Mouse (Mus musculus) layer of hippocampus, postnatal 14 days (tissue): Measurements from ENCODE around the gene Gna15. TPM values are rescaled to one million over a fixed set of nuclear protein-coding genes. Genes with fewer than 3 reads are reported as not detected.

Experiments
- DNase-seq, 2 experiments: peaks; one replicate each; pipeline ENCODE4 v3.0.0; 2021 to 2022; ENCODE audit warnings: low spot score in 2 of 2, mixed read lengths in 1 of 2
- long read RNA-seq, 2 experiments: library from polyadenylated mRNA; stranded (forward); transcript quantifications; one replicate each; pipeline ENCODE4 v2.0.0; 2021
- total RNA-seq, 2 experiments: library from RNA; stranded (reverse); gene quantifications; 2 replicates each; pipeline ENCODE4 v1.2.3; 2021

The Gna15 gene
- total RNA-seq, result 1 to 10 TPM; 2.4 to 4.2 TPM
- long read RNA-seq, experiment 1, partial matches to known transcripts, result 0 of 5 reads
- long read RNA-seq, experiment 1, other reads (novel, unspliced or antisense), result 2 of 5 reads
- long read RNA-seq, experiment 2, partial matches to known transcripts, result 0 of 3 reads
- long read RNA-seq, experiment 2, other reads (novel, unspliced or antisense), result 0 of 3 reads

DNA sequence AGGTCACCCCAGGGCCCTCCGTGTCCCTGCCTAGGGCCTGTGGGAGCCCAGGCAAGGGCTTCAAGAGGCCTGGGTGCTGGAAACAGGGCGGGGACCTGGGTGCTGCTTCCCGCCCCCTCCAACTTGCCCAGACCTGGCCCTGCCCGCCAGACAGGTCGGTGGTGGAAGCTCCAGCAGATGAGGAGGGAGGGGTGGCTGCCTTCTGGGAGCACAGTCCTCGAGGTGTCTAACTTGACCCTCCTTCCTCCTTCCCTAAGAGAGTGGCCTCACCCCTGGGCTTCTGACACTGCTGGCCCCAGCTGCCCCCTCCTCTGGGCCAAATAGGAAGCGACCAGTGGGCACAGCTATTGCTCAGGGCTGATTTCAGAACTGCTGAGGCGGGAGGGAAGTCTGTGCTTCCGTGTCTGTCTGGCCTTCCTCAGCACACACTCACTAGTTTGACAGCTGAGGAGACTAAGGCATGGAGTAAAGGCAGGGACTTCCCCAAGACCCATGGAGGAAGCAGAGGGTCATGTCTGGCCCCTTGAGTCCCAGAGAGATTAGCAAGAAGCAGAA, at the start of gene Gna15:
Gene Gna15 (minus strand): TSS at position 175 of the 555 bp plus-strand sequence.
- DNase-seq, result no peak

DNA sequence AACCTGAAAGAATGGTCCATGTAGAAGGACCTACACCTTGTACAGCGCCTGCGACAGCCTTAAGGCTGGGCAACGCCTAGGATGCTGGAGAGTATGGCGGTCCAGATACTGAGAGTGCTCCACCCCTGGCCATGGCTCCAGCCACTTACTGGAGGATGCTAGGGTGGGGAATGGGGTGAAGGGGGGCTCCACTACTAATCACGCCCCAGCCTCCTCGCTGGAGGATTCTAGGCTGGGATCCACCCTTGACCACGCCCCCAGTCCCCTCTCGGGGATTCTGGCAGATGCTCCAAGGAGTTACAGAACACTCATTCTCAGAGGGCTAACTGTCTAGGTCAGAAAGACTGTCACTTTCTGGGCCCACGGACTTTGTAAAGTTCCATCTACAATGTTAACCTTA, 49.0 kb upstream of the Gna15 start:
- no peak for DNase-seq

DNA sequence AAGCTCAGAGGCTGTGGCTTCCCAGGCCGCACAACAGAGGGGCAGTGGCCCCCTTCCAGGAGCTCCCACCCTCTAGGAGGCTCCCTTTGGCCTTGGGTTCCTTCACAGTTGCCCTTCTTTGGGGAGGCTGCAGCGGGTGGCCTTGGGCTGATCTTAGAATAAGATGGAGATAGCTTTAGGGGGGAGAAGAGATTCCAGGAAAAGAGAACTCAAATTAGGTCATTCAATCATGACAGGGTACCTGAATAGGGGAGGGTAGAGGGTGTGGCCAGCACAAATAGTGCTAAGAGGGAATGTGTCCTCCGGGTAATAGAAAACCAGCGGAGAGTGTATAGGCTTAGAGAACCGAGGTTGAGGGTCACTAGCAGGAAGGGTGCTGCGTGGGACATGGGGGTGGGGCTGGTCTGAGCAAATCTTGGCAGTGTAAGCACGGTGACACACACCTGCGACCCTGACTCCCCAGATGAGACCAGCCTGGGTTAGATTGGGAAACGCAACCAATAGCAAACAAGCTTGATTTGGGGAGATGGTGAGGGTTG, 48.2 kb upstream of the Gna15 start:
- no peak for DNase-seq

DNA sequence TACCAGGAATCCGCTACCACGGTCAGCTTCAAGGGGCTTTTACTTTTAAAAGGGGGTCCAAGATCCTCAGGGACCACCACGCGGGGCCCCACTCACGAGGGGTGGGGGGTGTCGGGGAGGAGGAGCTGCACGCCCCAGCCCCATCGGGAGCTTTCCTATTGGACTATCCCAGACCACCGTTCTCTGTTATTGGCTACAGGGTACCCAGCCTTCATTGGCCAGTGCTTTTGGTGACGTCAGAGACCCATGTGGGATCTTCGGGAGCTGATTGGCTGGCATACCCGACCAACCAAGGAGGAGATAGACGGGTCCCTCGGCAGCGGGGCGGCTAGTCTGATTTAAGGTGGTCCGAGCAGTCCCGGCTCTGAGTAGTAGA, 47.5 kb upstream of the Gna15 start:
- peak; percentile 99 to 100 for DNase-seq

DNA sequence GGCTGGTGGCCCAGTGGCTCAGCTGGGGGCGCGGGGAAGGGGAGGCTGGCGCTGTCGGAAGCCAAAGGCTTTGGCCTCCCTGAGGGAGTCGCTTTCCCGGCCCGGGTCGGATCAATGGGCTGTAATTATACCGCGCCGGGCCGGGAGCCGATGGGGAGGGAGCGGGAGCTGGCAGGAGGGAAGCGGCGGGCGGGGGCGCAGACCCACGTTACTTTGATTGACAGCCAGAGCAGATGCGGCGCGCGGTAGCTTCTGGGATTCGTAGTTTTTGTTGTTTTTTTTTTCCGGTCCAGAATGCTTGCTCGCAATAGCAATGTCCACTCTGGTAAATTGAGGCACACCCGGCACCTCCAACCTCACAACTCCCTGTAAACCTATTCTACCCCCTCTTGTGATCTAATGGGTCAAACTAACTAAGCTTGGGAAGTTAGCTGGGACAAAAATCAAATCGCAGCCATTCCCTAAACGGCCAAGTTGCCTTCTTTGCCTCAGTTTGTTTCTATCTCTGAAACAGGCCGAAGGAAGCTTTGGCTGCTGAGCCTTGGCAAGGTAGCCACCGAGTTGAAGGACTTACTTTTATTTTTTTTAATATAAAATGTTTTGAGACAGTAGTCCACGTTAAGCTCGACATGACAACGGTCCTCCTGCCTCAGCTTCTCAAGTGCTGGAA, 46.9 kb upstream of the Gna15 start:
- peak; percentile 90 to 96 for DNase-seq

DNA sequence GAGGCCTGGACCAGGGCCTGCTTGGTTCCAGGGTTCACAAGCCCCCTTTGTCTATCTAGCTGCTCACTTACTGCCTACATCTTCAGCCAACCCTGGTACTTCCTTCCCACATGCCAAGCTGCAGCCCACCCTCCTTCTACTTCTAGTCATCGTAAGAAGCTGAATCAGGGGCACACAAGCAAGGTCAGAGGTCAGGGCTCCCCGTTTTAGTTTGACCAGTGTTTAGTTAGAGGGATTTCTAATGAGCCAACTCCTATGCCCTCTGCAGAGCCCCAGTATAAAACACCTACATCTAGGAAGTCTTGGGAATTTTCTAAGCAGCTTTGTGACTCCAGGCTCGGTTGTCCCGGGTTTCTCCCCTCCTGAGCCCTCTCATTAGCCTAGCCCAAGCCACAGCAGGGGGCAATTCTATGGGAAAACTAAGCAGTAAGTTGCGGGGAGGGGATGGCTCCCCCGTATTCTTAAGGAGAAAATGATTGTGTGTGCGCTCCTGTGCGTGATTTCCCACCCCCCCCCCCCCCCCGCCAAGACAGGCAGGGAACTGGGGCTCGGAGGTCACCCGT, 46.3 kb upstream of the Gna15 start:
- no peak for DNase-seq

DNA sequence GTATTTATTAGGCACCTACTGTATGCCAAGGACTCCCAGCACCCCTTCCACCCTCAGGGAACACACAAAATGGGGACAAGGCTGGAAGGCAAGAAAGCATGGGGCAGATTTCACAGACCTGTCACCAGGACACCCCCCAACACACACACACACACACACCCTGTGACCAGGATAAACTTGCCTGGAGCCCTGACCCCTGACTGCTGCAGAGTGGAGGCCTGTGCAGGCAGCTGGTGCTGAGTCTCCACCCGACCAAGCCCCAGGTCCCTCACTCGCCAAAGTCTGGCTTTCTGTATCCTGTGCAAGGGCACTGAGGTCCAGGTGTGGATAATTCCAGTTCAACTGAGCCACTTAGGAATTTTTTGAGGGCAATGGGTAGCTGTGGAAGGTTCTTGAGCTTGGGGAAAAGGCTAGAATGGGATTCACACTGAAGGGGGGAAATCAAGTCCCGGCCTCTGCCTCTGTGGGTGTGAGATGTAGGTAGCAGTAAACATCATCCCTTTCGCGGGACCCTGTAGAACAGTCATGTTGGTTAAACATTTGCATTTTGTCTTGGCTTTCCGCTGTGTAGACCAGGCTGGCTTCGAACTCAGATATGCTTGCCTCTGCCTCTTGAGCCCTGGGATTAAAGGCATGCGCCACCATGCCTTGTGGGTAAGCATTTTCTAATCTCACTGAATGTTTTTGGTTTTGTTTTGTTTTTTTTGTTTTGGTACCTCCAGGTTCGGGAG, 45.6 kb upstream of the Gna15 start:
- no peak for DNase-seq

DNA sequence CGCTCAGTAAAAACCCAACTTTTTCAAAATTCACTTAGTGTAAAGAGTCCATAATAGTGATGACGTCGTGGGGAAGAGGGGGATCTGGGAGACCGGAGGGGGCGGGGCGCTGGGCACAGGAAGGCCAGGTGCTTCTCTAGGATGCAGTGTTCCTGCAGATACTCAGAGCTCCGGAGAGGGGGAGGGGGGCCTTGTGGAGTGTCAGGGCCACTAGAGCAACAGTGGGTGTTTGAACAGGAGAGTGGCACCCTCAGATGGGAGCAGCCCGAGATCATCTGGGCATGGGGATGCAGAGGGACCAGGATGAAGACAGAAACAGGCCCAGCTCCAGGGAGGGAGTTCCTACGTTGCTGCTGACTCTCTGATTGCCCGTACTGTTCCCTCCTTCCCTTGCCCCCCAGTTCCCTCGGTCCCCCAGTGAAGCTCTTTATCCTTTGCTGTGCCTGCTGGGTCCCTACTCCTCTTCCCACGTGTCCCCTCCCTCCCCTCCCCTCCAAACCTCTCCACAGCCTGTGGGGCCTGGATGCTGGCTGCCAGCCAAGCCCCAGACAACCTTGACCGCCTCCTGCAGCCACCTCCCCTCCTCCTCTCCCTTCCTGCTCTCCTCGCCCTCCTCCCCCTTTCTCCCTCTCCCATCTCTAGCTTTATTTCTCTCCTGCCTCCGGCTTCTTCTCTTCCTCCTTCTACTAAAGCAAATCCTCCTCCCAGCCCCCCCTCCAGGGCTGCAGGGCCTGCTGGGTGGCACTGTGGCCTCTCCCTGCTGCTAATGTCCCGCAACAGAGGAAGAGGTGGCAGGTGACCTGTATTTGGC, 44.6 kb upstream of the Gna15 start:
- DNase-seq, result no peak

DNA sequence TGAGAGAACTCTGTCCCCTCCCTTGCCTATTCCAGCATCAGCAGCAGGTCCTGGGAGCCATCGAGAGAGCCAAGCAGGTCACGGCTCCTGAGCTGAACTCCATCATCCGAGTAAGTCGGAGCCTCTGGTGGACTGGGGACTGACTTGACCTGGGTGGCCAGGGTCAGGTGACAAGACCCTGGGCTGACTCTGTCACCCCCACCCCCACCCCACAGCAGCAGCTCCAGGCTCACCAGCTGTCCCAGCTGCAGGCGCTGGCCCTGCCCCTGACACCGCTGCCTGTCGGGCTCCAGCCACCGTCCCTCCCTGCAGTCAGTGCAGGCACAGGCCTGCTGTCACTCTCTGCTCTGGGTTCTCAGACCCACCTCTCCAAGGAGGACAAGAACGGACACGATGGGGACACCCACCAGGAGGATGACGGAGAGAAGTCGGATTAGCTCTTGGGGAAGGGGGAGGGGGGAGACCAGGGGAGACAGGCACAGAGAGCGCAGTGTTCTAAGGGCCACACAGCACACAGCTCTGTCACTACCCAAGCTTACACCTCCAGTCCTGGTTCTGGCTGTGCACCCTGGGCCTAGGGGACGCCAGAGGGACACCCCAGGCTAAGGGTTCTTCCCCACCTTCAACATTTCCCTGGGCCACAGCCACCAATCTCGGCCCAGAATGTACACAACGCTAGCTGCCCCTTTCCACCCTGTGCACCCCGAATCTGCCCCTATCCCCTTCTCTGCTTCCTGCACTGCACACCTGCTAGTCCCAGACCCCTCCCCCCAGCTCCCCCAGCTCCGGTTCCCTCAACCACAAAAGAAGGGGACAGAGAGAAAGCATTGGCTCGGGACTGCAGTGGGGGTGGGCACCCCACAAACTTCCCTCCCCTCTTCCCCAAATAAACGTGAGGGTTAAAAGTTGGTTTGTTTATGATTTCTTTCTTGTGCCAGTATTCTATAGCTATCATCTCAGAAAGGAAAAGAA, 41.5 kb upstream of the Gna15 start:
- DNase-seq, result no peak

DNA sequence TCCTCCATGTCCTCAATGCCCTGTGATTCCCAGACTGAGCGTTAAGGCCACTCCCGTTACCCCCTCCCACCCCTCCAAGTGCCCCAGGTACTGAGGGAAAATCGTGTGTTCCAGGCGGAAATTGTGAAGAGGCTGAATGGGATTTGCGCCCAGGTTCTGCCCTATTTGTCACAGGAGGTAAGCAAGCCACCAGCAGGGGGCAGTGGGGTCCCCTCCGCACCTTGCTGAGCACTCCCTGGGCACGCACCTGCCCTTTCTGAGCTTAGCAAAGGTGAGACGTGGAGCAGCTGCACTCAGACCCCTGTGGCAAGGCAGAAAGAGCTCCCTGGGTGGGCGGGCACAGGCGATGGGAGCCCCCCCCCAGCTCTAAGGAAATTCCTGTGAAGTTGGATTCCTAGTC, 40.7 kb upstream of the Gna15 start:
- no peak for DNase-seq

DNA sequence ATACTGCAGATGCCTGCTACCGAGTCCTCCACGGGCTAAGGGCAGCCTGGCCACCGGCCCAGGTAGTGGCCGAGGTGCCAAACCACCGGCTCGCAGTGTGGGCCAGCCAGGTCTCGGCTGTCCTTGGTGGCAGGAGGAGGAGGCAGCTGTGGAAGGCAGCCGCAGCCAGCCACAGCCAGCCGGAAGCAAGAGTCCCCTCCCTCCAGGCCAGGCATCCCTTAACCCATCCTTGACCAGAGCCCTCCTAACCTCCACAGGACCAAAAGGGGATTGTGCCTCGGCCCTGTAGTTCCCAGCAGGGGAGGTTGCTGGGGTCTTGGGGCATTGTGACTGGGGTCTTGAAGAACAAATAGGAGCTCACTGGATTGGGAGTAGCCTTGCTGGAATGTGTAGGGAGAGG, 40.2 kb upstream of the Gna15 start:
- no peak for DNase-seq

DNA sequence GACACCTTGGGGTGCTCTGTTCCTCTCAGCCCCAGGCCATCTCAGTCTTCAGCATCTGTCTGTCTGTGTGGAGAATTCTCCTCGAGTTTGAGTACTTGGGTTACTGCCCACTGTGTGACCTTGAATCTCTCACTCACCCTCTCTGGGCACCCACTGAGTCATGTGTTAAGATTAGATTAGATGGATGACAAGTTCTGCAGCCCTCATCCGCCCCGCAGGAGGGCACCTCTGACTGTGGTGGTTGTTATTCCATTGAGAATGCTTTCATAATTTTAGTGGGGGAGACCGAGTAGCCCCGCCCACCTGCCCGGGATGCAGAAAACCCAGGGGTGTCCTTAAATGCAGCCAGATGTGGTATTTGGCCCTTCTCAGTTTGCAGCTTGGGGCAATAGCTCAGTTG, 39.5 kb upstream of the Gna15 start:
- DNase-seq, result no peak

DNA sequence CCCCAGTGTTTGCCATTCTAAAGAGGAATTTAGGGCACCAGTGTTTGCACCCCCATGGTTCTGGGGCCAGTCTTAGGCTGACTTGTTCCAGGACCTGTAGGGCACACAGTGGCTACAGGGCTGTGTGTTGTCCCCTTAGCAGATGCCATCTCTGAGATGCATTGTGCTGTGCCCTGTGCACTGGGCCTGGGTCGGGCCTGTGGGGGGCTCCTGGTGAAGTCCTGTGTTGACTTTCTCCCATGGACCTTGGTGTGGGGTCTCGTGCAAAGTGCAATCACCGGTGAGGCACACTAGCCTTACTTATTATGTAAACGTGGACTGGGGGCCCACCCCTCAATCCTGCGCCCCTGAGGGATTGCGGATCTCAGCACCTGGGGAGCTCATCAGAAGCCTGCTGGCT, 38.4 kb upstream of the Gna15 start:
- no peak for DNase-seq

DNA sequence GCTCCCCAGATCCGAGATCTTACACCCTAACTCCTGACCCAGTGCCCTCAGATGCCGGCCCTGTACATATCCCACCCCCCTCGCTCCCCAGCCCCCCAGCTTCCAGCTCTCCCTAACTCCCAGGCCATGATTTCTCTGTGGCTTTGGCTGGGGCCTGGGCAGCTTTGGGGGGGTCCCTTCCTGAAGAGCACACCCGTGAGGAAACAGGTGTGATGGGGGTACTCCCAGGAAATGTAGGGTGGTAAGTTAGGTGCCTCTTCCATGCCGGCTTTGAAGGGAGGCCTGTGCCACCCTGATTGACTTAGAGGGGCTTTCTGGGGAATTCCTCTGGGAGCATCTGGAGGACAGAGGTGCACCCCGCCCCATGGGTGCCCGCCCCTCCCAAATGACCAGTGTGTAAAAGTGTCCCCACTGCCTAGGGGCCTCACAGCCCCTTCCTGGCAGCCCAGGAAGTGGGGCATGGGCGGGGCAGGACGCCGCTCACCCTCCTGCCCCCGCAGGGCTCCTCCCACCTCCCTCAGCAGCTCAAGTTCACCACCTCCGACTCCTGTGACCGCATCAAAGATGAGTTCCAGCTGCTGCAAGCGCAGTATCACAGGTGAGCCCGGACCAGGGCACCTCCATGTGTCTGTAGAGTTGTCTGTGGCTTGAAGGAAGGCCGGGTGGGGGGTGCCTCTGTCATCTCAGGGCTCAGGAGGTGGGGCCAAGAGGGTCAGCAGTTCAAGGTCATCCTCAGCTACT, 36.9 kb upstream of the Gna15 start:
- no peak for DNase-seq

DNA sequence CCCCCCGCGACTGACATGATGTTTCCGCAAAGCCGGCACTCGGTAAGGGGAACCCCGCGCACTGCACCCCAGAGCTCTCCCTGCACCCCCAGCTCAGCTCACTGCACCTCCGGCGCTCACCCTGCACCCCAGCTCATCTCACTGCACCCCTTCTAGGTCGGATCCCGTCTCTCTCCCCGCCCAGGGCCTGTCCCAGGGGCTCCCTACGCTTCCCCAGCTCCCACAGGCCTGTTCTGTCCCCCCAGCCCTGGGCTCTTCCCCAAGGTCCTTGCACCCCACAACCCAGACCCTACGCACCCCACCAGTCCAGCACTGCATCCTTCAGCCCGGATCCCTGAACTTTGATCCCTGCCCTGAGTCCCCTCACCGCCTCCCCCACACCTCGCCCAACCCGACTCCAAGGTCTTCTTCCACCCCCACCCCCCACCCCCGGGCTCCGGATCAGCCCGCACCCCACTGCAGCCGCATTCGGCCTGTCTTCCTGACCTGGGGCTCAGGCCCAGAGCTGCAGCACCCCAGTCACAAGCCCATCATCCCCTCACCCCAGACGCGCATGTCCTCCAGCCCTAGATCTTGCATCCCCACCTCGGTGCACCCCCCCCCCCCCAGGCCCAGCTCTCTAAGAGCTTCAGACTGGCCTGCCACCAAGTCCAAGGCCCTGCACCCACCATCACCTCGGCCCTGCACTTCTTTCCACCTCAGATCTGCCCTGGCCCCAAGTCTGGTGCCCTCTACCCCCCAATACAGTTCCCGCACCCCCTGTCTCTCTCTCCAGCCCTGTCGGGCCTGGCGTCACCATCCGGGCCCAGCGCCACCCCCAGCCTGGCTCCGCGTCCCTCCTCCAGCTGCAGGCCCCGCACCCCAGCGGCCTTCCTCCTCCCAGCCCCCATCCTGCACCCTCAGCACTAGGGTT, 35.9 kb upstream of the Gna15 start:
- DNase-seq, result peak; percentile 60 to 65

DNA sequence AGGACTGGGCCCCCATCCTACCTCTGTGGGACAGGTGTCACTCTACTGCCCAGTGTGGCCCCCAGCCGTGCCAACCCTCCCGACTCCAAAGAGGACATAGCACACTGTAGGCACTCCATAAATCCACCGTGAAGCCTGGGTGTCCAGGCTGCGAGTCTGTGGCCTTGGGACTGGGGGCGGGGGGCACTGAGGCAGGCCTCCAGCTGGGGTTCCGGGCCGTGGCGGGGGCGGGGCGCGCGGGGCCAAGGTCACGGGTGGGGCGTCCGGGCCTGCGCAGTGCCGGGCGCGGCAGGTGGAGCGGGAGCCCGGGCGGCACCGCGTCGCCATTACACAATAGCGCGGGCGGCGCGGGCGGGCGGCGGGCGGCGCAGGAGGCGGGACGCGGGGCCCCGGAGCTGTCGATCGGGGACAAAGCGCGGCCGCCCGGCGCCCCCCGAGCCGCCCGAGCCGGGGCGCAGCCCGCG, 35.2 kb upstream of the Gna15 start, which contains the start of gene Aes:
Gene Aes (plus strand): TSS at position 326 of the 464 bp plus-strand sequence.
- peak; percentile 58 to 59 for DNase-seq

DNA sequence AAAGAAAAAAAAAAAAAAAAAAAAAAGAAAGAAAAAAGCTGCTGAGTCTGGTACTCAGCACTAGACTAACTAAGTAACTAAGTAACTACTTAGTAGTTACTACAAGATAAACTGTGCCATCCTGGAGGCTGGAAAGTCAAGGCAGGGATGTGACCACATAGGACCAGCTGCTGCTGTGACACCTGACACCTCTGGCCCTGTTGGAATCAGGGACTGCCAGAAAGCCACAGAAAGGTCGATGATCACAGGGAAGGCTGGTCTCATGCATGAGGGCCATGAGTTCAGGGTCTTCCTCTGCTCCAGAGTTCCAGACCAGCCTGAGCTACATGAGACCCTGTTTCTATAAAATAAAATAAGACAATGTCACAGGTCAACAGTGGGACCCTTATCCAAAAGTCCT, 33.5 kb upstream of the Gna15 start:
- no peak for DNase-seq

DNA sequence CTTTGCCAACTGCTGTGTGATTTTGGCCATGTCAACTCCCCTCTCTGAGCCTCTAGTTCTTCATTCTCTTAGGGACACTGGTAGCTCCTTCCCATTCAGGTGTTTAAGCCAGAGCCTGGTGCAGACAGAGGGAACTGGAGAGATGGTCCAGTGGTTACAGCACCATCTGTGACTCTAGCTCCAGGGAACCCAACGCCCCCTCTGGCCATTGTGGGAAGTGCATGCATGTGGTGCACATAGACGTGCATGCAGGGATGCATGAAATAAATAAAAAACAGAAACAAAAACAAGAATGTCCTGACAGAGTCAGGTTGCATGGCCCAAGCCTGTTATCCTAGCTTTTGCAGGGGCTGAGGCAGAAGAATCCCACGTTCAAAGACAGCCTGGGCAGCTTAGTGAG, 32.3 kb upstream of the Gna15 start:
- no peak for DNase-seq
